ENCODE assay signal across 8 mouse cellular contexts in the genomic region with DNA sequence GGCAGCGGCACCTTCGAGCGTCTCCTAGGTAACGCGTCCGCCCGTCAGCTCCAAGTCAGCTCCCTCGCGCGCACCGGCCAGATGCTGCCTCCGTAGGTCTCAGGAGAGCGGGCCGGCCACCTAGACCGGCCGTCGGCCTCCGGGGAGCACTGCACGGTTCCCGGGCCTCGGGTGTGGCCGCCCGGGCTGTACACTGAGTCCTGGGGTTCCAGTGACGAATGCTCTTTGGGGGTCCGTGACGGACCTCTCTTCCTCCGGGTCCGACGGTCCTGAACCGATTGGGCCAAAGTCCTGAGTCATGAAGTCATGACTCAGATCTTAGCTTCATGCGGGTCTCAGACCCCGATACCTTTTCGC. TPM values are rescaled to one million over a fixed set of nuclear protein-coding genes. Genes with fewer than 3 reads are reported as not detected.
DNase-seq lines count a peak whose midpoint lies in the region; ATAC-seq and TF ChIP-seq lines count a peak whose summit lies in the region.

No protein-coding gene starts in this region.

- H3K4me3 ChIP-seq in lung, adult 2 months (replicated peaks; ENCODE audit: extremely low read depth, low read depth, low read length): peak overlapping the region; percentile 71
- H3K4me3 ChIP-seq in embryonic facial prominence, embryonic 15.5 days (replicated peaks): peak overlapping the region; percentile 100
- H3K4me3 ChIP-seq in intestine, embryonic 16.5 days (ENCODE audit: low read length): peak overlapping the region; percentile 92
- H3K4me3 ChIP-seq in neural tube, embryonic 13.5 days: peak overlapping the region; percentile 86

- no peak for DNase-seq in lung, adult 2 months
- DNase-seq in lung, postnatal 25 days (ENCODE audit: low spot score): no peak
- no peak for DNase-seq in ovary, postnatal 14 days (ENCODE audit: low spot score)
- DNase-seq in urinary bladder, postnatal 25 days (ENCODE audit: low spot score): no peak
- DNase-seq in urinary bladder, postnatal 14 days (ENCODE audit: low spot score): no peak

- TF ChIP-seq CTCF in lung, adult 2 months (IDR thresholded peaks at IDR 0.05; ENCODE audit: insufficient read depth, low read length): no peak

- H3K27me3 ChIP-seq in embryonic facial prominence, embryonic 15.5 days: no peaks in the 10 kb centered on the region
- no peaks in the 10 kb centered on the region for H3K27me3 ChIP-seq in intestine, embryonic 16.5 days (replicated peaks; ENCODE audit: control insufficient read depth, insufficient read depth, low read length)
- no peaks in the 10 kb centered on the region for H3K27me3 ChIP-seq in neural tube, embryonic 13.5 days

- H3K4me1 ChIP-seq in lung, adult 2 months (ENCODE audit: control insufficient read depth, insufficient read depth, low read length): peaks cover 8% of the 10 kb centered on the region
- peaks cover 24% of the 10 kb centered on the region for H3K4me1 ChIP-seq in embryonic facial prominence, embryonic 15.5 days
- H3K4me1 ChIP-seq in intestine, embryonic 16.5 days (ENCODE audit: control insufficient read depth, insufficient read depth, low read length): peaks cover 19% of the 10 kb centered on the region
- peaks cover 30% of the 10 kb centered on the region for H3K4me1 ChIP-seq in neural tube, embryonic 13.5 days (replicated peaks)

- H3K4me2 ChIP-seq in embryonic facial prominence, embryonic 15.5 days (replicated peaks): peak overlapping the region; percentile 83
- peak overlapping the region; percentile 82 for H3K4me2 ChIP-seq in intestine, embryonic 16.5 days (ENCODE audit: low read depth, low read length)
- peak overlapping the region; percentile 91 for H3K4me2 ChIP-seq in neural tube, embryonic 13.5 days

- H3K9ac ChIP-seq in embryonic facial prominence, embryonic 15.5 days: peak overlapping the region; percentile 93
- peak overlapping the region; percentile 86 for H3K9ac ChIP-seq in intestine, embryonic 16.5 days (ENCODE audit: low read depth, low read length)
- peak overlapping the region; percentile 87 for H3K9ac ChIP-seq in neural tube, embryonic 13.5 days

- no peak for TF ChIP-seq POLR2A in lung, adult 2 months (IDR thresholded peaks at IDR 0.05; ENCODE audit: borderline replicate concordance, extremely low read depth, low read depth, low read length)

- no peaks in the 10 kb centered on the region for H3K9me3 ChIP-seq in embryonic facial prominence, embryonic 15.5 days (replicated peaks)
- no peaks in the 10 kb centered on the region for H3K9me3 ChIP-seq in intestine, embryonic 16.5 days (ENCODE audit: control insufficient read depth, low read length)
- H3K9me3 ChIP-seq in neural tube, embryonic 13.5 days: no peaks in the 10 kb centered on the region

- peaks cover 57% of the 10 kb centered on the region for H3K36me3 ChIP-seq in embryonic facial prominence, embryonic 15.5 days
- peaks cover 16% of the 10 kb centered on the region; the same call in 1 of the 2 replicates for H3K36me3 ChIP-seq in intestine, embryonic 16.5 days (ENCODE audit: control insufficient read depth, insufficient read depth, low read length)
- H3K36me3 ChIP-seq in neural tube, embryonic 13.5 days: peaks cover 65% of the 10 kb centered on the region

- H3K27ac ChIP-seq in embryonic facial prominence, embryonic 15.5 days (replicated peaks): peak overlapping the region; percentile 51; the same call in 1 of the 2 replicates
- peak overlapping the region; percentile 49; the same call in 1 of the 2 replicates for H3K27ac ChIP-seq in intestine, embryonic 16.5 days (ENCODE audit: low read length)
- H3K27ac ChIP-seq in neural tube, embryonic 13.5 days (replicated peaks): 0 out of 2 replicates have a peak overlapping the region, but pooled peaks have one; percentile 20

- WGBS in lung, adult 2 months: under 1% methylated on average over 33 of the region's 33 CpGs
- under 1% methylated on average over 33 of the region's 33 CpGs for WGBS in embryonic facial prominence, embryonic 15.5 days
- WGBS in intestine, embryonic 16.5 days: 0% methylated on average over 33 of the region's 33 CpGs
- WGBS in neural tube, embryonic 13.5 days: 1% methylated on average over 33 of the region's 33 CpGs

- ATAC-seq in embryonic facial prominence, embryonic 15.5 days (ENCODE audit: insufficient number of reproducible peaks, low FRiP score, low TSS enrichment, low read depth): no peak
- peak; percentile 76 for ATAC-seq in intestine, embryonic 16.5 days
- peak; percentile 65 for ATAC-seq in neural tube, embryonic 13.5 days (ENCODE audit: low read depth)

RNA-seq across cellular contexts. Expression of a gene that starts 0.3 kb away (rescaled TPM):
- polyA plus RNA-seq in lung, adult 2 months (2012; rRNA removed): 15.6 and 17.3 TPM in 2 replicates
- 57.1 and 57.8 TPM in 2 replicates for polyA plus RNA-seq in embryonic facial prominence, embryonic 15.5 days (2015; fragmentation: Nextera tagmentation; extraction: Ambion mirVana)
- polyA plus RNA-seq in intestine, embryonic 16.5 days (2015; fragmentation: Nextera tagmentation; extraction: Ambion mirVana): 32.6 and 38.9 TPM in 2 replicates
- polyA plus RNA-seq in neural tube, embryonic 13.5 days (2015; fragmentation: Nextera tagmentation; extraction: Ambion mirVana): 64.8 and 70.8 TPM in 2 replicates

RNA-seq across cellular contexts. Expression of a gene that starts 9.8 kb away (rescaled TPM):
- polyA plus RNA-seq in lung, adult 2 months (2012; rRNA removed): 11.0 and 14.5 TPM in 2 replicates
- polyA plus RNA-seq in embryonic facial prominence, embryonic 15.5 days (2015; fragmentation: Nextera tagmentation; extraction: Ambion mirVana): 32.4 and 38.5 TPM in 2 replicates
- polyA plus RNA-seq in intestine, embryonic 16.5 days (2015; fragmentation: Nextera tagmentation; extraction: Ambion mirVana): 27.1 and 31.3 TPM in 2 replicates
- polyA plus RNA-seq in neural tube, embryonic 13.5 days (2015; fragmentation: Nextera tagmentation; extraction: Ambion mirVana): 26.3 and 26.9 TPM in 2 replicates

RNA-seq across cellular contexts. Expression of a gene that starts 9.8 kb away (rescaled TPM):
- 11.9 and 14.9 TPM in 2 replicates for polyA plus RNA-seq in lung, adult 2 months (2012; rRNA removed)
- 14.0 and 15.5 TPM in 2 replicates for polyA plus RNA-seq in embryonic facial prominence, embryonic 15.5 days (2015; fragmentation: Nextera tagmentation; extraction: Ambion mirVana)
- 21.0 and 24.6 TPM in 2 replicates for polyA plus RNA-seq in intestine, embryonic 16.5 days (2015; fragmentation: Nextera tagmentation; extraction: Ambion mirVana)
- 8.5 and 10.4 TPM in 2 replicates for polyA plus RNA-seq in neural tube, embryonic 13.5 days (2015; fragmentation: Nextera tagmentation; extraction: Ambion mirVana)

RNA-seq across cellular contexts. Expression of a gene that starts 14.4 kb away (rescaled TPM):
- 0.45 and 0.57 TPM in 2 replicates for polyA plus RNA-seq in lung, adult 2 months (2012; rRNA removed)
- 0.26 and 0.31 TPM in 2 replicates for polyA plus RNA-seq in embryonic facial prominence, embryonic 15.5 days (2015; fragmentation: Nextera tagmentation; extraction: Ambion mirVana)
- 0.35 and 0.39 TPM in 2 replicates for polyA plus RNA-seq in intestine, embryonic 16.5 days (2015; fragmentation: Nextera tagmentation; extraction: Ambion mirVana)
- 0.29 and 0.34 TPM in 2 replicates for polyA plus RNA-seq in neural tube, embryonic 13.5 days (2015; fragmentation: Nextera tagmentation; extraction: Ambion mirVana)

RNA-seq across cellular contexts. Expression of a gene that starts 16.7 kb away (rescaled TPM):
- 48.0 and 51.4 TPM in 2 replicates for polyA plus RNA-seq in lung, adult 2 months (2012; rRNA removed)
- polyA plus RNA-seq in embryonic facial prominence, embryonic 15.5 days (2015; fragmentation: Nextera tagmentation; extraction: Ambion mirVana): 118 and 126 TPM in 2 replicates
- 228 and 239 TPM in 2 replicates for polyA plus RNA-seq in intestine, embryonic 16.5 days (2015; fragmentation: Nextera tagmentation; extraction: Ambion mirVana)
- polyA plus RNA-seq in neural tube, embryonic 13.5 days (2015; fragmentation: Nextera tagmentation; extraction: Ambion mirVana): 123 and 124 TPM in 2 replicates
